Mouse (Mus musculus): Measurements from ENCODE around the gene Pctp.

- TF ChIP-seq CTCF (conservative IDR thresholded peaks at IDR 0.05; ENCODE audit: low read length) (no peak), NANOG (IDR thresholded peaks at IDR 0.05; ENCODE audit: borderline replicate concordance, low read length) (no peak), POU5F1 (IDR thresholded peaks at IDR 0.05; ENCODE audit: borderline replicate concordance, low read length) (no peak)
Observed at GRCm38 (mm10) chr11:90031076-90031475, 28.4 kb upstream of the Pctp start.
